Mouse (Mus musculus): ENCODE results near the gene Sprr2a2. TPM values are rescaled to one million over a fixed set of nuclear protein-coding genes. Genes with fewer than 3 reads are reported as not detected.
"Not testable (repeated sequence)": the region's sequence is repeated elsewhere in the genome, so short reads cannot be mapped to it uniquely, and the experiment has no call there.

The Sprr2a2 gene
- polyA plus RNA-seq (2012; rRNA removed), result 1.8 and 3.8 TPM in 2 replicates

DNA sequence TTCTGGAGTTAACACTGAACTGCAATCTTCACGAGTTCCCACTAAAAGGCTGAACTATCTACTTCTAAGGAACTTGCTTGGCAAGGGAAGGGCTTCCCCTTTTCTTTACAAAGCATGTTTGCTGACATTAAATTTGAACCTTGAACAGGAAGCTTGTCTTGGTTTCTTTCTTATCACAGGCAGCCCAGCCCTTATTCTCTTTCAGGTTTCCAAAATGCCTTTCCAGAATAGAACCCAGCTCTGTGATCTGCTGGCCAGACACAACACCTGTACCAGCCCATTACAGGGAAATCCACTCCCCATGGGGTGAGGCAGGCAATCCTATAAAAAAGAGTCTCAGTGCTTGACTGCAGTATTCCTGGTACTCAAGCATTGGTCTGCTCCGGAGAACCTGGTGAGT is at the start of gene Sprr2a2, which contains the start of gene Sprr2a1:
TSS of gene Sprr2a2 (plus strand) at position 352 of the 400 bp plus-strand sequence.
TSS of gene Sprr2a1 (plus strand) at position 231 of the 400 bp plus-strand sequence.
- not testable (repeated sequence) for H3K27ac ChIP-seq (ENCODE audit: insufficient read depth, low read length); H3K4me1 ChIP-seq (ENCODE audit: control insufficient read depth, insufficient read depth, low read length); H3K4me3 ChIP-seq (ENCODE audit: insufficient read depth, low read length)

DNA sequence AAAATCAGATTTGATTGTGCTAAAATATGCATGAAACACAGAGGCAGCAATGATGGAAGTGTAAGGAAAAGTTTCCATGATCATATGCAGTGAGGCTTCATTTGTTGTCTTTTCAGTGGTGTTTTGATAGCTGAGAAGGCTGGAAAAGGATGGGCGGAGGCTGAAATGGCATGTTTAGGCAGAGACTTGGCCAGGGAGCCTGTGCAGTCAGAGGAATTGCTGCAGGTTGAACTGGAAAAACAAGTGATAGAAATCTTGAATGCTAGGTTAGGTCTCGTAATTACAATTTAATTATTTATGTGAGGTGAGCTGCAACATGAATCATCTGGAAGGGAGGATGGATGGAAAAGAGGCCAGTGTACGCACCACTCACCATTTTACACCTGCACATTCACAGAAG is 45.9 kb upstream of the Sprr2a2 start:
- no peaks in the 10 kb centered on the region for H3K4me1 ChIP-seq (ENCODE audit: control insufficient read depth, insufficient read depth, low read length)
- no peak overlapping the region for H3K27ac ChIP-seq (ENCODE audit: insufficient read depth, low read length)
- TF ChIP-seq POLR2A (IDR thresholded peaks at IDR 0.05; ENCODE audit: extremely low read depth, insufficient read depth, low read length) (no peak), CTCF (IDR thresholded peaks at IDR 0.05; ENCODE audit: extremely low read depth, insufficient read depth, low read length) (no peak)
- no peak overlapping the region for H3K4me3 ChIP-seq (ENCODE audit: insufficient read depth, low read length)

- no peak for TF ChIP-seq CTCF (IDR thresholded peaks at IDR 0.05; ENCODE audit: extremely low read depth, insufficient read depth, low read length)
- no peak for TF ChIP-seq POLR2A (IDR thresholded peaks at IDR 0.05; ENCODE audit: extremely low read depth, insufficient read depth, low read length)
- Histone ChIP-seq H3K4me1 (ENCODE audit: control insufficient read depth, insufficient read depth, low read length) (no peaks in the 10 kb centered on the region), H3K27ac (ENCODE audit: insufficient read depth, low read length) (no peak overlapping the region)
These were observed 38.8 kb upstream of the Sprr2a2 start for GRCm38 (mm10) chr3:92176880-92177279.

DNA sequence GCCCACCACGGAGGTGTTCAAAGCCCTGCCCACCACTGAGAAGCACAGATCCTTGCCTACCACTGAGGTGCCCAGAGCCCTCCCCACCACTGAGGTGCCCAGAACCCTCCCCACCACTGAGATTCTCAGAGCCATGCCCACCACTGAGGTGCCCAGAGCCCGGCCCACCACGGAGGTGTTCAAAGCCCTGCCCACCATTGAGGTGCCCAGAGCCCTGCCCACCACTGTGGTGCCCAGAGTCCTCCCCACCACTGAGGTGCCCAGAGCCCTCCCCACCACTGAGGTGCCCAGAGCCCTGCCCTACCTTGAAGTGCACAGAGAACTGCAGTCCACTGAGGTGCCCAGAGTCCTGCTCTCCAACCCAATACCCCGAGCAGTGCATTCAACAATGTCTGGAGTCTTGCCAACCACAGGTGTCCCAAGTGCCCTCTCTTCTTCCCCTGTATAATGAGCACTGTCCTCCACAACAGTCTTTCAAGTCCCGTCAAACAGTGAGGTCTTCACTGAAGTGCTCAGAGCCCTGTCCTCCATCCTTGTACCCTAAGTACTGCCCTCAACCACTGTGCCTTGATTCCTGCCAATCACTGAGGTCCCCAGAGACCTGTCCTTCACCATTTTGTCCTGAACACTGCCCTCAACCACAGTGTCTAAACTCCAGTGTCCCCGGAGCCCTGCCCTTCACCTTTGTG is 20.1 kb upstream of the Sprr2a2 start:
- TF ChIP-seq POLR2A (IDR thresholded peaks at IDR 0.05; ENCODE audit: extremely low read depth, insufficient read depth, low read length) (no peak), CTCF (IDR thresholded peaks at IDR 0.05; ENCODE audit: extremely low read depth, insufficient read depth, low read length) (no peak)
- no peak overlapping the region for H3K27ac ChIP-seq (ENCODE audit: insufficient read depth, low read length)
- H3K4me3 ChIP-seq (ENCODE audit: insufficient read depth, low read length), result no peak overlapping the region
- no peaks in the 10 kb centered on the region for H3K4me1 ChIP-seq (ENCODE audit: control insufficient read depth, insufficient read depth, low read length)

More at GRCm38 (mm10) chr3:92176880-92177279, 38.8 kb upstream of the Sprr2a2 start:
- H3K4me3 ChIP-seq (ENCODE audit: insufficient read depth, low read length), result no peak overlapping the region

- not testable (repeated sequence) for H3K4me3 ChIP-seq (ENCODE audit: insufficient read depth, low read length); H3K27ac ChIP-seq (ENCODE audit: insufficient read depth, low read length); H3K4me1 ChIP-seq (ENCODE audit: control insufficient read depth, insufficient read depth, low read length)
These were observed 4.4 kb upstream of the Sprr2a2 start for GRCm38 (mm10) chr3:92211133-92211925.

- H3K4me3 ChIP-seq (ENCODE audit: insufficient read depth, low read length); H3K27ac ChIP-seq (ENCODE audit: insufficient read depth, low read length); H3K4me1 ChIP-seq (ENCODE audit: control insufficient read depth, insufficient read depth, low read length): not testable (repeated sequence)
These were observed 3.7 kb upstream of the Sprr2a2 start for GRCm38 (mm10) chr3:92212059-92212458.

- H3K4me1 ChIP-seq (ENCODE audit: control insufficient read depth, insufficient read depth, low read length); H3K4me3 ChIP-seq (ENCODE audit: insufficient read depth, low read length); H3K27ac ChIP-seq (ENCODE audit: insufficient read depth, low read length): not testable (repeated sequence)
These were observed 2.1 kb upstream of the Sprr2a2 start for GRCm38 (mm10) chr3:92213651-92214050.

- H3K27ac ChIP-seq (ENCODE audit: insufficient read depth, low read length); H3K4me1 ChIP-seq (ENCODE audit: control insufficient read depth, insufficient read depth, low read length); H3K4me3 ChIP-seq (ENCODE audit: insufficient read depth, low read length): not testable (repeated sequence)
These were observed 3.3 kb downstream of the Sprr2a2 start for GRCm38 (mm10) chr3:92219031-92219430.

GRCm38 (mm10) chr3:92223708-92224107 is 8.0 kb downstream of the Sprr2a2 start:
- H3K27ac ChIP-seq (ENCODE audit: insufficient read depth, low read length); H3K4me1 ChIP-seq (ENCODE audit: control insufficient read depth, insufficient read depth, low read length); H3K4me3 ChIP-seq (ENCODE audit: insufficient read depth, low read length): not testable (repeated sequence)

DNA sequence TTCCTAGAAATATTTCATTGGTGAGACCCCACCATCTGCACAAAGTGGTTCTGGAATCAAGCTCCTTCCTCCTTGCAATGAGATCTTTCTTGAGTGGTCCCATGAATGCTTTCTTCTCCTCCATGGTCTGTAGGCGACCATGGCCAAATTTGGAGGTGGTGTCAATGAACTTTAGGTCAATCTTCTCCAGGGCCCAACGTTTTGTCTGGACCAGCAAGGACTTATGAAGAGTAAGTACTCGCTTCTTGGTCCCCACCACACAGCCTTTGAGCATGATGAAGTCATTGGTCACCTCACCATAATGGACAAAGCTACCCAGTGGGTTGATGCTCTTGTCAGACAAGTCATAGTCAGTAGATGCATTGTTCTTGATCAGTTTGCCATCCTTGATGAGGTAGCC is 11.7 kb downstream of the Sprr2a2 start:
- H3K4me1 ChIP-seq (ENCODE audit: control insufficient read depth, insufficient read depth, low read length); H3K27ac ChIP-seq (ENCODE audit: insufficient read depth, low read length); H3K4me3 ChIP-seq (ENCODE audit: insufficient read depth, low read length): not testable (repeated sequence)

GRCm38 (mm10) chr3:92236463-92237189 is 20.9 kb downstream of the Sprr2a2 start:
- H3K27ac ChIP-seq (ENCODE audit: insufficient read depth, low read length); H3K4me1 ChIP-seq (ENCODE audit: control insufficient read depth, insufficient read depth, low read length); H3K4me3 ChIP-seq (ENCODE audit: insufficient read depth, low read length): not testable (repeated sequence)

DNA sequence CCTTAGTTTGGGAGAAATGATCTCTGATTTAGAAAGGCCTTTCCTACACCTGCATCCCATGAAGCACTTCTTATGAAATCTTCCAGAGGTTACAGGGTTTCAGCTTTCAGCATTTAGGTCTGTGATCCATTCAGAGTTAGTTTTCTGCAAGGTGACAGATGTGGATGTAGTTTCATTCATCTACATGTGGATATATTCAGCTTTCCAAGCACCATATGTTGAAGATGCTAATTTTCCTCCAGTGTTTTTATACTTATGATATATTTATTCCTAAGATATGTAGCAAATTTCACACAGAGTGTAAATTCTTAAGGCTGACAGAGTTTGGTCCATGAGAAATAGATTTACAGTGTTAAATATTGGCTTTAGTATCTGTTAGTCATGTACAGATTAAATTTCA is 23.0 kb downstream of the Sprr2a2 start:
- H3K27ac ChIP-seq (ENCODE audit: insufficient read depth, low read length); H3K4me1 ChIP-seq (ENCODE audit: control insufficient read depth, insufficient read depth, low read length); H3K4me3 ChIP-seq (ENCODE audit: insufficient read depth, low read length): not testable (repeated sequence)

DNA sequence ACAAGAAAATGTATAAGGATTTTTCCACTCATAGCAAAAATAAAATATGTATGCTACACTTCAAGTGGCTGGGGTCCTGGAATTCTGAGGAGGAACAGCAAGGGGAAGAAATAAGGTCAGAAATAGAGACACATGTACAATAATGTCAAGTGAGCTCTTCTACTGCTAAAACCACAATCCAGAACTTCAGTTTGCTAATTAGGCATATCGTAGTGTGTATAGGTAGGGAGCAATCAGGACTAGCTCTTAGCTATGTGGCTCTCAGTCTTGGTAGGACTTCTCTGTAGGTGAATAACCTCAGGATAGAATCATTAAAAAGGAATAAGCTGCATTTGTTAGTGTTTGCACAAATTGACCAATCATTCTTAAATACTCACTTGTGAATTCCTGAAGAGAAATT is 23.5 kb downstream of the Sprr2a2 start:
- not testable (repeated sequence) for H3K4me1 ChIP-seq (ENCODE audit: control insufficient read depth, insufficient read depth, low read length)

GRCm38 (mm10) chr3:92244833-92245232 is 29.1 kb downstream of the Sprr2a2 start:
- not testable (repeated sequence) for H3K4me1 ChIP-seq (ENCODE audit: control insufficient read depth, insufficient read depth, low read length); H3K4me3 ChIP-seq (ENCODE audit: insufficient read depth, low read length); H3K27ac ChIP-seq (ENCODE audit: insufficient read depth, low read length)

More for the DNA sequence above, 23.5 kb downstream of the Sprr2a2 start:
- H3K27ac ChIP-seq (ENCODE audit: insufficient read depth, low read length); H3K4me3 ChIP-seq (ENCODE audit: insufficient read depth, low read length): not testable (repeated sequence)

GRCm38 (mm10) chr3:92246245-92246644 is 30.5 kb downstream of the Sprr2a2 start:
- H3K4me1 ChIP-seq (ENCODE audit: control insufficient read depth, insufficient read depth, low read length); H3K27ac ChIP-seq (ENCODE audit: insufficient read depth, low read length); H3K4me3 ChIP-seq (ENCODE audit: insufficient read depth, low read length): not testable (repeated sequence)

Measured in cortical plate, adult 2 months (tissue).